Mouse (Mus musculus) liver, embryonic 14.5 days (tissue): ENCODE results near the gene Lrrc1.

Experiments used
- CTCF ChIP-seq: IDR thresholded peaks from 2 replicates; pipeline ENCODE4 v1.5.1; 2016; ENCODE audit warnings: antibody characterized with exemption, low read depth, control low read depth
- EP300 ChIP-seq: IDR thresholded peaks from 2 replicates; pipeline ENCODE4 v1.6.1; 2016; ENCODE audit warnings: antibody characterized with exemption, low read depth

GRCm38 (mm10) chr9:77539232-77539631 is 5.4 kb downstream of the Lrrc1 start:
- no peak for TF ChIP-seq CTCF
- no peak for TF ChIP-seq EP300
